Mouse (Mus musculus): Measurements from ENCODE around the gene Gm4353.

DNA sequence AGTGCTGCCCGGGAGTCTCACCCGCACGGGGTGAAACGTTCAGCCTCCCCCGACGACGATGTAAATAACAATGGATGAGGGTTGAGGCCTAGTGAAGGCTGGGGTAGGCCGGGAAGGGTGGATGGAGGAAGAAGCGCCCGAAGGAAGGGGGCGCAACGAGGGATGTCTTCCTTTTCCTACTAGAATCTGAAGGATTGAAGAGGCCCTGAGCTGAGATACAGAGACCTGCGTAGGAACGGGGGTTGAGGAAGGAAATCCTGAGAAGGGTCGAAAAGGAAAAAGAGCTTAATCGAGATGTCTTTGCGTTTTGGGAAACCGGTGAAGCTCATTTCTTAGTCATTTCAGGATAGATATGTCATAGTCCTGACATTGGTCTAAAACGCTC lies 9.0 kb upstream of the Gm4353 start:
- TF ChIP-seq CTCF (IDR thresholded peaks at IDR 0.05; ENCODE audit: extremely low read depth, insufficient read depth, insufficient read length, insufficient replicate concordance) (no peak), POLR2A (IDR thresholded peaks at IDR 0.05; ENCODE audit: low read depth, low read length) (no peak)

Data from spleen, adult 2 months (tissue).